Mouse (Mus musculus) Patski (cell line): Measurements from ENCODE around the gene Ubac1. TPM values are rescaled to one million over a fixed set of nuclear protein-coding genes. Genes with fewer than 3 reads are reported as not detected.
A peak's percentile ranks its signal among the peaks of the same experiment; 100 is the strongest.

Source experiments
- ATAC-seq: fragments of 100-300 bp; one replicate; pipeline ENCODE4 v1.8.0; 2021
- CTCF ChIA-PET: fragments of 350-600 bp; sonication (Branson Sonifier 250); formaldehyde crosslinking; loops from one replicate; lab custom pipeline; 2022; ENCODE audit warnings: inconsistent platforms; lab: Charles Lee
- POLR2A ChIA-PET: fragments of 350-600 bp; sonication (Branson Sonifier 250); formaldehyde crosslinking; loops from one replicate; lab custom pipeline; 2022; ENCODE audit warnings: antibody characterized with exemption, inconsistent platforms; lab: Charles Lee
- DNase-seq: peaks from one replicate; pipeline ENCODE4 v3.0.0-alpha.2; 2011; ENCODE audit warnings: low read depth, low spot score
- H3K27me3 ChIP-seq: fragments of 371-371 bp; one replicate; pipeline ENCODE4 v1.5.1; 2021
- CTCF ChIP-seq: fragments of 100-300 bp; IDR thresholded peaks from one replicate; pipeline ENCODE4 v1.5.1; 2021
- in situ Hi-C: fragments of 300-500 bp; cut with MboI; formaldehyde crosslinking; loops from 3 replicates; pipeline ENCODE4 v1.11.1; 2018; ENCODE audit warnings: low pct_unique_long_range_greater_than_20kb, mixed read lengths
- polyA plus RNA-seq: library from polyadenylated mRNA; unstranded; gene quantifications from one replicate; pipeline ENCODE4 v1.2.3, GENCODE M21; 2021

Ubac1 gene
- polyA plus RNA-seq, 1 experiment from 2014 or later, result 66.1 TPM

DNA sequence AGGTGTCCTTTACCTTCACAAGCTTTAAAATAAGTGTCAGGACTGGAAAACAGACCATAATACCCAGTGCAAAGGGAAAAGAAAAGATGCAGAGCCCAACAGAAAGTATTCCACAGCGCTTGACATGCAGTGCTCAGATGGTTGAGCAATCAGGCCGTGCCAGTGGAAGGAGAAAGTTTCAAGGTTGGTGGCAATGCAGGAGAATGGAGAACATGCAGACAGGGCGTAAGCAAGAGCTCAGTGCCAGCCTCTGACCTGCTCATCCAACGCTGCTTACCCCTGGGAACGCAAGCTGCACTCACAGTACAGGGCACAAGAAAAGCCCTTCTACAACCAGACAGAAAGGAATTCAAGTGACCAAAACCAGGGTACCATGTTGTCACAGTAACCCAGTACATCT lies 20.4 kb downstream of the Ubac1 start:
- ATAC-seq, result no peak
- H3K27me3 ChIP-seq, result no peaks in the 10 kb centered on the region
- in situ Hi-C loops, result loop anchor here (25.0 kb wide), 1 partner anchor 164 kb away; the partner anchor contains the start of gene Sohlh1
- no peak for DNase-seq
- ChIA-PET POLR2A (no interaction called here), CTCF (no interaction called here)
- TF ChIP-seq CTCF, result no peak

DNA sequence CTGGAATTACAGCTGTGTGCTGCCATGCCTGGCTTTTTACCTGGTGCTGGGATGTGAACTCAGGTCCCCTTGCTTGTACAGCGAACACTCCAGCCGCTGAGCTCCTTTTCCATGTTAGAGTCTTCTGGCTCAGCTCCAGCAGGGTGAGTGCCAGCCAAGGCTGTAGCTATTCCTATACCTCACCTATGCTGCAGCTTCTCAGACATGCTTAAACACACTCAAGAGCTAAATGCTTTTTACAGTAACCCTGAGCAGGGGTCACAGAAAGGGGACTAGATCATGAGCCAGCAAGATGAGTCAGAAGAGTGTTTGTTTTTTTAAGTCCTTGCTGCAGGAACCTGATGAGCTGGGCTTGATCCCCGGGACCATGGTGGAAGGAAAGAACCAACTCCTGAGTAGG lies 23.8 kb downstream of the Ubac1 start:
- no peak for ATAC-seq
- in situ Hi-C loops, result no loop called here
- ChIA-PET CTCF (interaction anchor here (0.9 to 1.1 kb wide), 3 partner anchors 10 to 18 kb away, joined by 3 read pairs; no protein-coding TSS in a partner anchor), POLR2A (interaction anchor here (0.6 to 1.4 kb wide), 2 partner anchors 8 to 23 kb away, joined by 3 to 6 read pairs; no protein-coding TSS in a partner anchor)
- no peak for TF ChIP-seq CTCF
- no peaks in the 10 kb centered on the region for H3K27me3 ChIP-seq
- DNase-seq, result peak; percentile 46

DNA sequence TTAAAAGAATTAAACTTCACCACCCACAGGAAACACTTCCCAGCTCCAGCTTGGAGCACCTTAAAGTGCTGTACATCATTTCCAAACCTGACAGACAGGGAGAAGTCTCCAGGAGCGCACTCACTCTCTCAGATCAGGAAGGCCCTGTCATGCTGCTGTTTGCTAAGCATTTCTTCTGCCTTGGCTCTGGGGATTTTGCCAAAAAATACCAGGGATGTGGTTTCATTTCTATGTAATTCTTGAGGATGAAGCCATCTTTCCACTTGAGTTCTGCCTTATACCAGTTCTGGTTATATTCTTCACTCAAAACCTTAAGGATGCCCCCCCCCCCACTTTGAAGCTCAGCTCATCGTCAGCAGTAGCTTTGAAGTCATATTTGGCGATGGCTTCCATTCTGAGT lies 26.8 kb downstream of the Ubac1 start:
- TF ChIP-seq CTCF, result no peak
- no peak for ATAC-seq
- POLR2A ChIA-PET, result no interaction called here

DNA sequence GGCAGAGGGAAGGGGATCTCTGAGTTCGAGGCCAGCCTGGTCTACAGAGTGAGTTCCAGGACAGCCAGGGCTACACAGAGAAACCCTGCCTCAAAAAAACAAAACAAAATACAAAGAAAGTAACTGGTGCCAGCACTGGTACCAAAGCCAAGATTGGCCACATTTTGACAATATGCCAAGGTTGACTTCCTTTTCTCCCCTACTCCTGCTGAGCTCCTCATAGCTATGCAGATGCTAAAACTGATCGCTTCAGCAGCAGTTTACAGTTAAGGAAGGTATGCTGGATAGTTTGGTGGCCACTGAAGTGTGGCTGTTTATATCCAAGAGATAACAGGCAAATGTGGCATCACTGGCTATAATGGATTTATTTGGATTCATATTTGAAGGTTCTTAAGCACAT lies 29.3 kb downstream of the Ubac1 start:
- in situ Hi-C loops, result no loop called here
- no peak for DNase-seq
- ATAC-seq, result no peak
- no peak for TF ChIP-seq CTCF
- ChIA-PET CTCF (no interaction called here), POLR2A (interaction anchor here (0.9 kb wide), 1 partner anchor 29 kb away, joined by 4 read pairs; no protein-coding TSS in a partner anchor)
- no peaks in the 10 kb centered on the region for H3K27me3 ChIP-seq

More for the DNA sequence above, 26.8 kb downstream of the Ubac1 start:
- in situ Hi-C loops, result no loop called here
- CTCF ChIA-PET, result no interaction called here
- H3K27me3 ChIP-seq, result no peaks in the 10 kb centered on the region
- DNase-seq, result no peak

DNA sequence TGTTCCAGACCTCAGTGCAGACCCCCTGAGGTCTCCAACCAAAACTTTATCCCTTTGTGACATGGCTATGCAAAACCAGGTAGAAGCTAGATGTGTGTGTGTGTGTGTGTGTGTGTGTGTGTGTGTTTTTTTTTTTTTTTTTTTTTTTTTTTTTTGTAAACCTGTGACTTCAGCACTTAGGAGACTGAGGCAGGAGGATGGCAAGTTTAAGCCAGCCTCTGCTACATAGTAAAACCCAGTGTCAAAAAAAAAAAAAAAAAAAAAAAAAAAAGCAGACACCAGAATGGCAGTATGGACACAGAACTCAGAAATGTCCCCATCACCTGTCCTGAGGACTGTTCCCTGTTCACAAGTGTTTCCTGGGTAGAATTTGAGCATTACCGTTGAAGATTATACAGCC lies 31.9 kb downstream of the Ubac1 start:
- in situ Hi-C loops, result no loop called here
- DNase-seq, result no peak
- CTCF ChIA-PET, result interaction anchor here (1.2 kb wide), 1 partner anchor 25 kb away, joined by 3 read pairs; no protein-coding TSS in a partner anchor
- ATAC-seq, result no peak
- TF ChIP-seq CTCF, result no peak
- POLR2A ChIA-PET, result interaction anchor here (0.6 kb wide), 1 partner anchor 8 kb away, joined by 3 read pairs; no protein-coding TSS in a partner anchor
- no peaks in the 10 kb centered on the region for H3K27me3 ChIP-seq

DNA sequence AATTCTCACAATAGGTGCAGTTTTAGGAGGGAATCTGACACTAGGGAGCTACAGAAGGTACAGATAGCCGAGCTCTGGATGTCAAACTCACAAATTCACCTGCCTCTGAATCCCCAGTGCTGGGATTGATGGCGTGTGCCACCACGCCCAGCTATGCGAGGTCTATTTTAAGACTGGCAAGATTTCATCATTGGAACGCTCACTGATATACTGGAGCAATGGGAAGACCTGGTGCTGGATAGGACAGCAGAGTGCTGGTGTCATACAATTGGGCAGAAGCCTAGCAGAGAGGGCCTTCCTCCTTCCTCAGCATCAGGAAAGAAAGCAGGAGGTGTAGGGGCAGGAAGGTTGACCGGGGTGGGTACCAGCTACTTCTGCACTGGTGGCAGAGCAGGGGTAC lies 33.7 kb downstream of the Ubac1 start:
- DNase-seq (no peak), ATAC-seq (no peak)
- no peak for TF ChIP-seq CTCF
- in situ Hi-C loops, result no loop called here
- H3K27me3 ChIP-seq, result no peaks in the 10 kb centered on the region
- ChIA-PET CTCF (interaction anchor here (1.0 kb wide), 1 partner anchor 10 kb away, joined by 3 read pairs; no protein-coding TSS in a partner anchor), POLR2A (no interaction called here)

DNA sequence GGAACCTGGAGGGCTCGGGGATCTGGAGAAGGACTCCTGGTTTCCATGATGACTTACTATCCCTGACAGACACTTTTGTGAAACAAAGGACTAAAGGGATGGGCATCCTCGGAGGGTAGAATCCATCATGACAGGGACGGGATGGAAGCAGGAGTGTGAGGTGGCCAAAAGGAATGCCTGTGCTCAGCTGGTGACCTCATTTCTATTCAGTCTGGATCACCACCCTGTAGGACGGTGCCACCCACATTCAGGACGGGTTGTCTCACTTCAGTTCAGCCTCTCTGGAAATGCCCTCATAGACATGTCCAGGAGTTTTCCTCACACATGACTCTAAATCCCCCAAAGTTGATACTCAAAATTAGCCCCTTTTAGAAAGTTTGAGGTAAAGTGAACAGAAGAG lies 34.9 kb downstream of the Ubac1 start:
- no peak for DNase-seq
- in situ Hi-C loops, result no loop called here
- CTCF ChIA-PET, result no interaction called here

DNA sequence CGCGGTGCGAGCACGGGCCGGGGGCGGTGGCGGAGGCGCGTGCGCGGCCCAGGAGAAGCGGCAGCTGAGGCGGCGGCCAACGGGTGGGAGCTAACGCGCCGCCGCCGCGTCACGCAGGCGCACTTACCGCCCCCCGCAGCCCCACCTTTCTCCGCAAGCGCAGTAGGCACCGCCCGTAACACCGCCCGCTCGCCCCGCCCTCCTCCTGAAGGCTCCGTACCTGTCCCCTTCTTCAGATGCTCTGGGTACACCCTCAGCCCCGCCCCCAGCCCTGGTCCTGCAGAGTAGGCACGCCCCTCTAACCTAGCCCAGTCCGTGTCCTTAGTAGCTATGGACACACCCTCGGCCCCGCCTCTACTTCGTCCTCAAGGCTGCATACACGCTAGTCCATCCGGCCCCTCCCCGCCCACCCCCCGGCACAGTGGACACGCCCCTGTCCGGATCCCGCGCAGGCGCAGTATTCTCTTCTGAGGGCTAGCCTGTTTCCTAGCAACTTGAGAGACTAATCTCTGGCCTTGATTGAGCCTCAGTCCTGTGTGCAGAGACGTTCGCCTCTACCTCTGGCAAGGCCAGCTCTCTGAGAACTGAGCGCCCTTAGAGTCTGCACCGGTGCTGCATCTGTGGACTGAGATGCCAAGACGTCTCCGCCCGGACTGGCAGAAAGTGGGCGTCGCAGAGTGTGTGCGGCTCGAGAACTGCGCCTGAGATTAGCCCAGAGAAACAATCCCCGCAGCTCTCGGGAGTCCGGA lies 38.2 kb downstream of the Ubac1 start, which contains the start of gene Camsap1:
TSS of gene Camsap1 (minus strand) at position 124 of the 749 bp plus-strand sequence.
- ChIA-PET POLR2A (interaction anchor here (1.2 kb wide), 2 partner anchors 38 to 149 kb away, joined by 3 to 5 read pairs; partner anchors contain the start of gene Ubac1), CTCF (no interaction called here)
- in situ Hi-C loops, result no loop called here
- DNase-seq (peak; percentile 95), ATAC-seq (peak; percentile 96)
- TF ChIP-seq CTCF, result no peak
- H3K27me3 ChIP-seq, result no peaks in the 10 kb centered on the region

More for the DNA sequence above, 34.9 kb downstream of the Ubac1 start:
- ATAC-seq, result peak; percentile 31
- POLR2A ChIA-PET, result interaction anchor here (0.8 to 0.9 kb wide), 2 partner anchors 35 to 114 kb away, joined by 3 to 5 read pairs; partner anchors contain the start of gene Ubac1
- H3K27me3 ChIP-seq, result no peaks in the 10 kb centered on the region
- no peak for TF ChIP-seq CTCF

DNA sequence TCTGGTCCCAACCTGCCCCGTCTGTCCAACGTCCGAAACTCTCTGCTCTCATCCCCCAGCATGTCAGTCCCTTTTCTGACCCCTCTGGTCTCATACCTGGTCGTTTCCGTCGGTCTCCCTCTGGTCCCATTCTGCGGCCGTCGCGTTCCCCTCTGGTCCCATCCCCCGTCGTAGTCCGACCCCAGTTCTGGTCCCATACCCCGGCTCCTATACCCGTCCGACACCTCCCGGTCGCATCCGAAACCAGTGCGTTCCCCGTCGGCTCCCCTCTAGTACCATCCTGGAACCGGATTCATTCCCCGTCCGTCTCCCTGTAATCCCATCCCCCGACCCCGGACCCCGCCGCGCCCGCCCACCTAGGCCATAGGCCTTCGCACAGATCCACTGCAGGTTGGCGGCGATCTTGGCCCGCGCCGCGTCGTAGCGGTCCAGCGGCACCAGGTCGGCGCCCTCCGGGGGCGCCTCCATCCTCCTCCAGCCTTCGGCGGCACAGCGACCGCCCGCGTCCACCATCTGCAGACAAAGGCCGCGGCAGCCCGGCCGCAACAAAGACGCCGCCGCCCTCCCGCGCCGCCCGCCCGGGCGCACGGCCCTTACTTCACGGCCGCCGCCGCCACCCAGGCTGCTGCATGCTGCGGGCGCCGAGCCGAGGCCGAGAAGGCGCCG lies 39.0 kb downstream of the Ubac1 start:
- no peak for TF ChIP-seq CTCF
- H3K27me3 ChIP-seq, result no peaks in the 10 kb centered on the region
- ChIA-PET POLR2A (interaction anchor here (1.2 kb wide), 1 partner anchor 150 kb away, joined by 5 read pairs; no protein-coding TSS in a partner anchor), CTCF (no interaction called here)
- in situ Hi-C loops, result no loop called here
- ATAC-seq, result peak; percentile 9
- DNase-seq, result no peak

DNA sequence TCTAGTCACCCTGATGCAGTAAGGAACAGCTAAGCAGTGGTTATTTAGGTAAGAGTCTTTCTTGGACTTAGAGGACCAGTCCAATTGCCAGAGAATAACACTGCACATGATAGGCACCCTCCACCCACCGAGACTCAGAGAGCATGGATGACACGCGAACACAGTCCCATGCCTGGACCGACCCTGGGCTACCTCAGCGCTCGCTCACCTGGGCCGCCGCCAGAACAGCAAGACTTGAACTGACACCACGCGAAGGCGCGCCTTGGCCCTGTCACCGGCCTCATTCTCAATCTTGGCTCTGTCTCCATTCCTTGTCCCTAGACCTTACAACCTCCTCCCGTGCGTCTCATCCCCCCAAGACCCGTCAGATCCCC lies 39.5 kb downstream of the Ubac1 start:
- no peak for DNase-seq
- in situ Hi-C loops, result no loop called here
- no peak for TF ChIP-seq CTCF
- H3K27me3 ChIP-seq, result no peaks in the 10 kb centered on the region
- CTCF ChIA-PET, result interaction anchor here (1.2 kb wide), 1 partner anchor 20 kb away, joined by 3 read pairs; no protein-coding TSS in a partner anchor
- POLR2A ChIA-PET, result no interaction called here
- ATAC-seq, result no peak
